18 mouse cellular contexts compared by ENCODE assay signal in genomic region chr7:130158845-130159244, GRCm38 (mm10).
"Had no signal": no experiment of that assay in that cellular context is flagged by ENCODE, and none has a peak within 500 bp of the region (broad histone marks: within the 10 kb centered on the region; RNA-seq: fewer than 3 reads in every experiment).

No protein-coding gene starts in this region.

- DNase-seq: lung, adult 18-20 months; lung, embryonic 14.5 days; lung, postnatal 10 days; lung, postnatal 4 days; midbrain, embryonic 14.5 days; retina, postnatal 1 day; right cerebral cortex, adult 18-20 months; right cerebral cortex, postnatal 25 days; right cerebral cortex, postnatal 4 days; spleen, adult 18-20 months; thymus, adult 18-20 months; thymus, postnatal 14 days; thymus, postnatal 36 days had no signal

- H3K9me3 ChIP-seq: midbrain, embryonic 10.5 days; midbrain, embryonic 12.5 days; neural tube, embryonic 13.5 days; neural tube, embryonic 15.5 days had no signal

- H3K36me3 ChIP-seq: neural tube, embryonic 15.5 days had no signal

- H3K27me3 ChIP-seq: midbrain, embryonic 12.5 days; neural tube, embryonic 13.5 days; neural tube, embryonic 15.5 days had no signal

- H3K4me1 ChIP-seq: midbrain, embryonic 12.5 days; neural tube, embryonic 13.5 days; neural tube, embryonic 15.5 days had no signal

- H3K4me3 ChIP-seq: midbrain, embryonic 10.5 days; midbrain, embryonic 12.5 days; myocyte; neural tube, embryonic 13.5 days; neural tube, embryonic 15.5 days had no signal

- H3K27ac ChIP-seq: midbrain, embryonic 10.5 days; midbrain, embryonic 12.5 days; neural tube, embryonic 13.5 days; neural tube, embryonic 15.5 days had no signal
